Mouse (Mus musculus) bone marrow, adult 2 months (tissue): ENCODE results near the gene Mtmr14.

Experiments used
- CTCF ChIP-seq: fragments of 200-500 bp; IDR thresholded peaks from 2 replicates; pipeline ENCODE4 v1.5.1; 2011; ENCODE audit warnings: low read length, control low read depth; ENCODE audit not compliant: control insufficient read depth, insufficient read depth
- POLR2A ChIP-seq: fragments of 200-500 bp; IDR thresholded peaks from 2 replicates; pipeline ENCODE4 v1.6.1; 2011; ENCODE audit warnings: low read depth, mild to moderate bottlenecking, control low read depth, low read length, borderline replicate concordance; ENCODE audit not compliant: control insufficient read depth

DNA sequence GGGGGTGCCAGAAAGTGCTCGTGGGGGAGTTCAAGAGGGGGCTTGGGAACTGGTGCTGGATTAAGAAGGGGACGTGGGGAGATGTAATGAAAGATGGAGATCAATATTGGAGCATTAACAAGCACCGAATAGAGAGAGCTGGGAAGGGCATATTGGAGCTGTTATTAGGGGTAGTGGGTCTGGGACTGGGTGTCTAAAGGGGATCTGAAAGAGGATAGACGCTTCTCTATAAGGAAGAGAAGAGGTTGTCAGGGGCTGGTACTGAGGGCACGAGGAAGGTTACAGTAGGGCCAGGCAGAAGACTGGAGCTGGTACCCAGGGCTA is 43.2 kb upstream of the Mtmr14 start:
- TF ChIP-seq POLR2A (no peak), CTCF (no peak)
